In the genomic region with DNA sequence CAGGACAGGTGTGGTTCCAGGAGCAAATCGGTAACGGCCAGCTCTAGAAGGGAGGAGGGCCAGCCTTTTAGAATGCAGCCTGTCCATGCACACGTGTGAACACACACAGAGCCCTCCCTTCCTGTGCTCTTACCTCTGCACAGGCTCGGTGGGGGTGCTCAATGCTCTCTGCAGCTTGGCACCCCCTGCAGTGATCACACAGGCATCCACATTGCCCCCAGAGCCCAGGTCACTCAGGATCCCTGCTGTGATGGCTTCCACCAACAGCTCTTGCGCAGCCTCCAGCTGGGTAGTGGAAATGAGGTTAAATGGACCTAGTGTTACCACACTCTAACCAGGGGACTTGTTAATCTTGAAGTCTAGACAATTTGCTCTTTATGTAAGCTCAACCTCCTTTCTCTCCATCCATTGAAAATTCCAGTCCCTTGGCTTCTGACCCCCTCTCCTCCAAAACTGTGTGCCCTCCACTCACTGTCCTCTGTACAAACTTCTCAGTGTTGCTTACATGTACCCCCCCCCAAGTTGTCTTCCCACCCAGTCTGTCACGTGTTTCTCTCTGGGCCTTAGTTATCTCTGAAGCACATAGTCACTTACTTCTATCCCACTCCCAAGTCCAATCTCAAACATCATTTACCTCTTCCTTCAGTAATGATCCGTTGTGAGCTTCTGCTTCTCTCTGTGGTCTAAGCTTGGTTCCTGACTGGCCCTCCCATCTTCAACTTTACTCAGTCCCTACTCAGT, we compare ENCODE assay signal across 8 mouse cellular contexts. TPM values are rescaled to one million over a fixed set of nuclear protein-coding genes. Genes with fewer than 3 reads are reported as not detected.
DNase-seq lines count a peak whose midpoint lies in the region; ATAC-seq lines count a peak whose summit lies in the region.

No protein-coding gene starts in this region.

- H3K27ac ChIP-seq in heart, embryonic 11.5 days (ENCODE audit: low read depth, low read length) = peak overlapping the region; percentile 57; the same call in 1 of the 2 replicates
- H3K27ac ChIP-seq in hindbrain, embryonic 11.5 days (ENCODE audit: low read depth, low read length) = no peak overlapping the region
- 0 out of 2 replicates have a peak overlapping the region, but pooled peaks have one; percentile 83 for H3K27ac ChIP-seq in midbrain, embryonic 14.5 days (replicated peaks; ENCODE audit: low read depth, low read length)

- peaks cover 8% of the 10 kb centered on the region for H3K4me1 ChIP-seq in heart, embryonic 11.5 days (ENCODE audit: control insufficient read depth, insufficient read depth, low read length)
- no peaks in the 10 kb centered on the region for H3K4me1 ChIP-seq in hindbrain, embryonic 11.5 days (replicated peaks; ENCODE audit: control insufficient read depth, insufficient read depth, low read length)
- peaks cover 15% of the 10 kb centered on the region for H3K4me1 ChIP-seq in midbrain, embryonic 14.5 days (ENCODE audit: control insufficient read depth, insufficient read depth, low read length)

- H3K9me3 ChIP-seq in heart, embryonic 11.5 days (replicated peaks; ENCODE audit: control insufficient read depth, low read length) = no peaks in the 10 kb centered on the region
- H3K9me3 ChIP-seq in hindbrain, embryonic 11.5 days (ENCODE audit: control insufficient read depth, low read length) = no peaks in the 10 kb centered on the region
- no peaks in the 10 kb centered on the region for H3K9me3 ChIP-seq in midbrain, embryonic 14.5 days (ENCODE audit: control insufficient read depth, low read length)

- H3K27me3 ChIP-seq in heart, embryonic 11.5 days (ENCODE audit: control insufficient read depth, insufficient read depth, low read length) = no peaks in the 10 kb centered on the region
- no peaks in the 10 kb centered on the region for H3K27me3 ChIP-seq in hindbrain, embryonic 11.5 days (ENCODE audit: control insufficient read depth, insufficient read depth, low read length)
- H3K27me3 ChIP-seq in midbrain, embryonic 14.5 days (ENCODE audit: control insufficient read depth, insufficient read depth, low read length) = no peaks in the 10 kb centered on the region

- WGBS in heart, embryonic 11.5 days (ENCODE audit: insufficient replicate concordance) = 24% methylated on average over 7 of the region's 7 CpGs
- 23% methylated on average over 7 of the region's 7 CpGs for WGBS in hindbrain, embryonic 11.5 days
- 35% methylated on average over 7 of the region's 7 CpGs for WGBS in midbrain, embryonic 14.5 days

- peak overlapping the region; percentile 83 for H3K4me3 ChIP-seq in heart, embryonic 11.5 days (ENCODE audit: low read depth, low read length)
- H3K4me3 ChIP-seq in hindbrain, embryonic 11.5 days (ENCODE audit: low read depth, low read length) = peak overlapping the region; percentile 77
- H3K4me3 ChIP-seq in midbrain, embryonic 14.5 days (replicated peaks; ENCODE audit: low read depth, low read length) = peak overlapping the region; percentile 46

- no peak for ATAC-seq in heart, embryonic 11.5 days (replicated peaks; ENCODE audit: insufficient number of reproducible peaks, low FRiP score, low TSS enrichment)
- ATAC-seq in hindbrain, embryonic 11.5 days (ENCODE audit: low FRiP score) = no peak
- ATAC-seq in midbrain, embryonic 14.5 days (ENCODE audit: low FRiP score, low TSS enrichment) = no peak
- no peak for ATAC-seq in megakaryocyte-erythroid progenitor cell, adult 5-6 weeks (replicated peaks; ENCODE audit: low FRiP score, low TSS enrichment, poor library complexity, severe bottlenecking)

- H3K9ac ChIP-seq in heart, embryonic 11.5 days (ENCODE audit: low read depth, low read length) = peak overlapping the region; percentile 90
- peak overlapping the region; percentile 82; the same call in 1 of the 2 replicates for H3K9ac ChIP-seq in hindbrain, embryonic 11.5 days (ENCODE audit: low read depth, low read length)
- H3K9ac ChIP-seq in midbrain, embryonic 14.5 days (replicated peaks; ENCODE audit: low read length) = peak overlapping the region; percentile 81

- peaks cover 7% of the 10 kb centered on the region for H3K36me3 ChIP-seq in heart, embryonic 11.5 days (ENCODE audit: control insufficient read depth, insufficient read depth, low read length)
- H3K36me3 ChIP-seq in hindbrain, embryonic 11.5 days (ENCODE audit: control insufficient read depth, insufficient read depth, low read length) = no peaks in the 10 kb centered on the region
- H3K36me3 ChIP-seq in midbrain, embryonic 14.5 days (ENCODE audit: control insufficient read depth, insufficient read depth, low read length) = peaks cover 9% of the 10 kb centered on the region; the same call in 1 of the 2 replicates

- DNase-seq in heart, adult 8-10 months (ENCODE audit: low spot score) = no peak
- peak; percentile 39 for DNase-seq in MEL-GATA-1-ER (ENCODE audit: extremely low read depth, low read depth)
- DNase-seq in hindbrain, embryonic 11.5 days (ENCODE audit: low spot score) = no peak
- DNase-seq in midbrain, embryonic 14.5 days = no peak
- no peak for DNase-seq in right cerebral cortex, postnatal 36 days (ENCODE audit: low spot score in 2 of 2)
- DNase-seq in ovary, postnatal 14 days (ENCODE audit: low spot score) = no peak

- H3K4me2 ChIP-seq in heart, embryonic 11.5 days = peak overlapping the region; percentile 97
- H3K4me2 ChIP-seq in hindbrain, embryonic 11.5 days (replicated peaks; ENCODE audit: low read depth, low read length) = peak overlapping the region; percentile 86
- H3K4me2 ChIP-seq in midbrain, embryonic 14.5 days (ENCODE audit: low read length) = peak overlapping the region; percentile 84

RNA-seq across cellular contexts. Expression of gene Psmb10, which starts 2.2 kb away (rescaled TPM):
- 50.8 and 60.0 TPM in 2 replicates for polyA plus RNA-seq in heart, embryonic 11.5 days (2014; fragmentation: Nextera tagmentation; extraction: Ambion mirVana)
- total RNA-seq in heart, adult 8-10 months (2022) = 10 to 100 TPM; 54.6 to 72.9 (median 62.2) TPM
- polyA plus RNA-seq in hindbrain, embryonic 11.5 days (2014; fragmentation: Nextera tagmentation; extraction: Ambion mirVana) = 21.6 and 24.6 TPM in 2 replicates
- 50.7 and 67.8 TPM in 2 replicates for polyA plus RNA-seq in midbrain, embryonic 14.5 days (2014; fragmentation: Nextera tagmentation; extraction: Ambion mirVana)
- 93.9 and 150 TPM in 2 replicates for total RNA-seq in megakaryocyte-erythroid progenitor cell, adult 5-6 weeks (2014; fragmentation: Nextera tagmentation)
- 29.5 and 38.9 TPM in 2 replicates for total RNA-seq in megakaryocyte-erythroid progenitor cell, adult 5-6 weeks (2017)

RNA-seq across cellular contexts. Expression of gene Ctrl, which starts 2.4 kb away (rescaled TPM):
- polyA plus RNA-seq in heart, embryonic 11.5 days (2014; fragmentation: Nextera tagmentation; extraction: Ambion mirVana) = 1.1 and 1.3 TPM in 2 replicates
- total RNA-seq in heart, adult 8-10 months (2022) = under 1 TPM in 1 of 4 experiments, not detected in 3; 0.44 TPM
- polyA plus RNA-seq in hindbrain, embryonic 11.5 days (2014; fragmentation: Nextera tagmentation; extraction: Ambion mirVana) = 0.81 and 1.3 TPM in 2 replicates
- 2.0 and 4.4 TPM in 2 replicates for polyA plus RNA-seq in midbrain, embryonic 14.5 days (2014; fragmentation: Nextera tagmentation; extraction: Ambion mirVana)
- total RNA-seq in megakaryocyte-erythroid progenitor cell, adult 5-6 weeks (2014; fragmentation: Nextera tagmentation) = 1.6 TPM in 1 of 2 replicates, not detected in the other
- not detected in 2 replicates for total RNA-seq in megakaryocyte-erythroid progenitor cell, adult 5-6 weeks (2017)

RNA-seq across cellular contexts. Expression of gene Lcat, which starts 7.1 kb away (rescaled TPM):
- 0.70 and 2.6 TPM in 2 replicates for polyA plus RNA-seq in heart, embryonic 11.5 days (2014; fragmentation: Nextera tagmentation; extraction: Ambion mirVana)
- 1 to 10 TPM in 1 of 4 experiments, under 1 TPM in 3; 0.34 to 1.7 (median 0.57) TPM for total RNA-seq in heart, adult 8-10 months (2022)
- polyA plus RNA-seq in hindbrain, embryonic 11.5 days (2014; fragmentation: Nextera tagmentation; extraction: Ambion mirVana) = 0.54 and 0.73 TPM in 2 replicates
- polyA plus RNA-seq in midbrain, embryonic 14.5 days (2014; fragmentation: Nextera tagmentation; extraction: Ambion mirVana) = 1.0 and 1.5 TPM in 2 replicates
- total RNA-seq in megakaryocyte-erythroid progenitor cell, adult 5-6 weeks (2014; fragmentation: Nextera tagmentation) = 3.7 and 4.6 TPM in 2 replicates
- 1.5 TPM in 1 of 2 replicates, not detected in the other for total RNA-seq in megakaryocyte-erythroid progenitor cell, adult 5-6 weeks (2017)

RNA-seq across cellular contexts. Expression of gene Slc12a4, which starts 29.9 kb away (rescaled TPM):
- polyA plus RNA-seq in heart, embryonic 11.5 days (2014; fragmentation: Nextera tagmentation; extraction: Ambion mirVana) = 28.6 and 39.9 TPM in 2 replicates
- total RNA-seq in heart, adult 8-10 months (2022) = 10 to 100 TPM; 39.9 to 50.4 (median 43.5) TPM
- polyA plus RNA-seq in hindbrain, embryonic 11.5 days (2014; fragmentation: Nextera tagmentation; extraction: Ambion mirVana) = 7.8 and 8.4 TPM in 2 replicates
- 3.7 and 5.2 TPM in 2 replicates for polyA plus RNA-seq in midbrain, embryonic 14.5 days (2014; fragmentation: Nextera tagmentation; extraction: Ambion mirVana)
- 11.4 and 14.2 TPM in 2 replicates for total RNA-seq in megakaryocyte-erythroid progenitor cell, adult 5-6 weeks (2014; fragmentation: Nextera tagmentation)
- total RNA-seq in megakaryocyte-erythroid progenitor cell, adult 5-6 weeks (2017) = 4.7 and 10.5 TPM in 2 replicates

RNA-seq across cellular contexts. Expression of gene Pskh1, which starts 35.8 kb away (rescaled TPM):
- 14.7 and 17.4 TPM in 2 replicates for polyA plus RNA-seq in heart, embryonic 11.5 days (2014; fragmentation: Nextera tagmentation; extraction: Ambion mirVana)
- total RNA-seq in heart, adult 8-10 months (2022) = 10 to 100 TPM; 15.6 to 19.2 (median 18.1) TPM
- polyA plus RNA-seq in hindbrain, embryonic 11.5 days (2014; fragmentation: Nextera tagmentation; extraction: Ambion mirVana) = 11.1 and 12.5 TPM in 2 replicates
- polyA plus RNA-seq in midbrain, embryonic 14.5 days (2014; fragmentation: Nextera tagmentation; extraction: Ambion mirVana) = 7.9 and 10.7 TPM in 2 replicates
- 16.8 and 17.5 TPM in 2 replicates for total RNA-seq in megakaryocyte-erythroid progenitor cell, adult 5-6 weeks (2014; fragmentation: Nextera tagmentation)
- total RNA-seq in megakaryocyte-erythroid progenitor cell, adult 5-6 weeks (2017) = 15.4 and 17.3 TPM in 2 replicates
